Mouse (Mus musculus) kidney, adult 2 months (tissue): ENCODE results near the gene Stat5a. TPM values are rescaled to one million over a fixed set of nuclear protein-coding genes. Genes with fewer than 3 reads are reported as not detected.

Experiments used
- DNase-seq: peaks from one replicate; pipeline ENCODE4 v3.0.0; 2021
- H3K27ac ChIP-seq: fragments of 200-500 bp; 2 replicates; pipeline ENCODE4 v1.5.1; 2012; ENCODE audit warnings: low read depth, low read length, control low read depth, inconsistent platforms; ENCODE audit not compliant: insufficient read depth
- H3K27me3 ChIP-seq: fragments of 200-500 bp; replicated peaks from 2 replicates; pipeline ENCODE4 v1.6.1; 2012; ENCODE audit warnings: mild to moderate bottlenecking, moderate library complexity, low read length, inconsistent platforms; ENCODE audit not compliant: control insufficient read depth, insufficient read depth
- H3K36me3 ChIP-seq: fragments of 200-500 bp; 2 replicates; pipeline ENCODE4 v1.6.1; 2012; ENCODE audit warnings: mild to moderate bottlenecking, moderate library complexity, low read length, inconsistent platforms; ENCODE audit not compliant: control insufficient read depth, insufficient read depth
- H3K4me1 ChIP-seq: fragments of 200-500 bp; 2 replicates; pipeline ENCODE4 v1.6.1; 2011; ENCODE audit warnings: low read length; ENCODE audit not compliant: control insufficient read depth, insufficient read depth
- H3K4me3 ChIP-seq: fragments of 200-500 bp; 2 replicates; pipeline ENCODE4 v1.5.1; 2011; ENCODE audit warnings: mild to moderate bottlenecking, low read depth, low read length, control low read depth; ENCODE audit not compliant: insufficient read depth
- CTCF ChIP-seq: fragments of 200-500 bp; conservative IDR thresholded peaks from 2 replicates; pipeline ENCODE4 v1.5.1; 2011; ENCODE audit warnings: low read depth, mild to moderate bottlenecking, control low read depth, low read length, moderate library complexity, mixed read lengths; ENCODE audit not compliant: insufficient read depth, insufficient read length
- POLR2A ChIP-seq: fragments of 200-500 bp; IDR thresholded peaks from one replicate; pipeline ENCODE4 v1.6.1; 2011; ENCODE audit warnings: low read depth, low read length, control low read depth
- WGBS: fragments of 180-500 bp; shearing (Covaris S2); methylation state at CpG from one replicate; pipeline ENCODE4 v1.1.7; 2018; 5-methylcytosine and 5-hydroxymethylcytosine counted together
- polyA plus RNA-seq: library from polyadenylated mRNA; depleted of rRNA; stranded (reverse); fragments of >200 nt; gene quantifications from 2 replicates; pipeline ENCODE4 v1.2.3, GENCODE M21; 2012

Gene Stat5a
- polyA plus RNA-seq, 1 experiment = 15.8 TPM

DNA sequence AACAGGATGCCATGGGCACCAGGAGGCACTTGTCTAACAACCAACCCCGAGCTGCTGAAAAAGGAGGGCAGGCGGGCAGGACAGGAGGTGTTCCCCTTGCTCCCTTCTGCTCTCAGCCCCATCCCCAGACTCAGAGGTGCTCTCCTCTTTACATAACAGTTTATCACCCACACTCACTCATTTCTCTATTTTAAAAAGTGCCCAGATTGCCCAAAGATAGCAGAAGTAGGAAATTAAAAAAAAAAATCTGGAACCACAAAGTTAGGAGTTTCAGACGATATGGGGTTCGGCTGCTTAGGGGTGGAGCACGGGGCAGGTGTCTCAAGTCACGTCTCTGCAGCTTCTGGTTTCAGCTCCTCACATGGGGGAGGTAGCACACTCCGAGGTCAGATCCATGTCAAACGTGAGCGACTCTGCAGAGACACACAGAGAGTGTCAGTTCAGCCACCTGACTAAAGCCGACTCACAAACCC lies 29.2 kb downstream of the Stat5a start:
- Histone ChIP-seq H3K27ac (no peak overlapping the region), H3K4me3 (no peak overlapping the region), H3K4me1 (no peaks in the 10 kb centered on the region), H3K27me3 (no peaks in the 10 kb centered on the region), H3K36me3 (no peaks in the 10 kb centered on the region; the same call in 1 of the 2 replicates)
- no peak for TF ChIP-seq CTCF
- no peak for TF ChIP-seq POLR2A
- WGBS = 58% methylated on average over 10 of the region's 10 CpGs
- no peak for DNase-seq

DNA sequence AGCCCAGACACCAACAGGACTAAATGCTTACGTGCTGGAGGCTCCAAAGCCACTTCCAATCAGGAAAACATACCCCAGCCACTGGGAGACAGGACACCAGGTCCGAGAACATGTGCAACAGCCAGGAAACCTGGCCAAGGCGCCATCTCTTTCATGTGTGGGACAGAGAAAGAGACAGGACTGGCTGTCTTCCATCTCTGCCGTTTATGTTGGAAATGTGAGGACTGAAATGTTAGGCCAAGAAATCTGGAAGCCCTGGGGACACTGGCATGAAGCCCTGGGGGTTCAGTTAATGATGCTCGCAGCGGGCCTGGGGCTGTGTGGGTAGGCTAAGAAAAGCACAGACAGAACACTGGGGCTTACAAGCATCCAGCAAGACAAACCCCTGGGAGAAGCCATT lies 31.3 kb downstream of the Stat5a start:
- no peak for TF ChIP-seq CTCF
- TF ChIP-seq POLR2A = no peak

DNA sequence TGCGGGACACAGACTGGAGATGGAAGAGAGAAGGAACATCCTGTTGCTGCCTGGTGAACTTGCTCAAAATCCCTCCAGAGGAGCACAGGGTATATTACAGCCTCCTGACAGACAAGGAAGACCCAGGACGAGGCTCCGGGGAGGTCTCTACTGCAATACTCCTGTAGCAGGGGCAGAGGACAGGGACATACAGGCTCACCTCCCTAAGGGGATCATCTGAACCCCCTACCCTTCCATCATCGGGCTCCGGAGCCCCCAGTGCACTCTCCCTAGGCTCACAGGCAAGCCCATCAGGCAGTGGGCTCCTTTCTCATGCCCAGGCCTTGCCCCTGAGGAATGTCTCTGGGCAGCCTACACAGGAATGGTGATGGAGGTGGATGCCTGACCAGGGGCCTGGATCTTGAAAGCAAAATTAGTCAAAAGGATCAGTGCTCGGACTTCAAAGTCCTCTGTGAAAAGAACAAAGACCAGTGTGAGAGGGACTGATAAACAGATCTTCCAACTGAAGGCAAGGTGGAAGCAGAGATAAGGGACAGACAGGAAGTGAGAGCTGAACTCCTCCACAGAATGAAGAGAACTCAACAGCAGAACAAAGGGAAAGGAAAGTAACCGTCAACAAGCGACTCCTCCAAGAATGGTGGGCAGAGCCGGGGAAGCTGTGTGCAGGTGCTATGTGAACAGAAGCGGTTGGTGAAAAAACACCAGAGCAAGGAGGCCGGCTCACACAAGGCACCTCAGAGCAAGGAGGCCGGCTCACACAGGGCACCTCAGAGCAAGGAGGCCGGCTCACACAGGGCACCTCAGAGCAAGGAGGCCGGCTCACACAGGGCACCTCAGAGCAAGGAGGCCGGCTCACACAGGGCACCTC lies 32.3 kb downstream of the Stat5a start:
- no peak overlapping the region for H3K27ac ChIP-seq
- 76% methylated on average over 15 of the region's 15 CpGs for WGBS

More for the DNA sequence above, 31.3 kb downstream of the Stat5a start:
- Histone ChIP-seq H3K4me3 (no peak overlapping the region), H3K4me1 (no peaks in the 10 kb centered on the region; the same call in 1 of the 2 replicates), H3K27me3 (no peaks in the 10 kb centered on the region), H3K27ac (no peak overlapping the region), H3K36me3 (no peaks in the 10 kb centered on the region; the same call in 1 of the 2 replicates)
- 85% methylated on average over 6 of the region's 6 CpGs for WGBS
- no peak for DNase-seq

DNA sequence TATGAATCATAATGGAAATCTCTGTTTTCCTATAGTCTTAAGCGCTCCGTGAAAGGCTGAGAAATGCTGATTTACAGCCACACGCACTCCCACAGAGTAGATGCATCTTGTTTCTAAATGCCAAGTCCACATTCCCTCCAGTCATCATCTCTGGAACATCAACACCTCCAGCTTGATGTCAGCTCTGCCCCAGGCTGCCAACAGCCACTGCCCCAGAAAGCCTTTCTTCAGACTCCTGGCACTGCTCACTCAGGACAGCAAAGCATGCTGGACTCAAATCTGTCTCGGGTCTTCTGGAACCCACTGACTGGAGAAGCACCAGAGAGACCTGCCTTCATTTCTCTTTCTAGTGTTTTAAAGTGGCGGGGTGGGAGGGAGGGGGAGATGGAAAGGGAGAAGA lies 33.3 kb downstream of the Stat5a start:
- no peak for DNase-seq
- TF ChIP-seq CTCF (no peak), POLR2A (no peak)
- no peak overlapping the region for H3K4me3 ChIP-seq
- no peaks in the 10 kb centered on the region for H3K27me3 ChIP-seq
- no peaks in the 10 kb centered on the region; the same call in 1 of the 2 replicates for H3K4me1 ChIP-seq
- WGBS = 85% methylated on average over 5 of the region's 5 CpGs
- H3K36me3 ChIP-seq = no peaks in the 10 kb centered on the region; the same call in 1 of the 2 replicates
- H3K27ac ChIP-seq = no peak overlapping the region

More for the DNA sequence above, 32.3 kb downstream of the Stat5a start:
- Histone ChIP-seq H3K36me3 (no peaks in the 10 kb centered on the region; the same call in 1 of the 2 replicates), H3K4me3 (no peak overlapping the region), H3K27me3 (no peaks in the 10 kb centered on the region), H3K4me1 (no peaks in the 10 kb centered on the region; the same call in 1 of the 2 replicates)
- TF ChIP-seq CTCF (no peak), POLR2A (no peak)
- no peak for DNase-seq

DNA sequence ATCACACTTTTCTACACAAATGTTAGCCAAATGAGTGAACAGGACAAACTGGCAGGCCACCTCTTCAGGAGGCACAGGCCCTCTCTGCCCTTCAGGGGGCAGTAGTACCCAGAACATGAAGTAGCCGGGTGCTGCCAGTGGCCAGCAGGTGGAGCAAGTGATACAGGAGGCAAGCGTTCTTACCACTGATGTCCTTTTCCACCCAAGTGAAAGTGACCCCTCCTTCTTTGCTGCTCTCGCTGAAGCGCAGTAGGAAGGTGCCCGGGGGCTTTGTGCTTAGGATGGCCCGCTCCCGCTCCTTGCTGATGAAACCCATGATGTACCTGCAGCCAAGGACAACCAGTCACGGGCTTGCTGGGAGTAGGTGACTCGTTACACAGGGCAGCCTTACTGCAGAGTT lies 34.3 kb downstream of the Stat5a start:
- H3K36me3 ChIP-seq = no peaks in the 10 kb centered on the region; the same call in 1 of the 2 replicates
- TF ChIP-seq POLR2A (no peak), CTCF (peak; percentile 100)
- H3K27me3 ChIP-seq = no peaks in the 10 kb centered on the region
- no peaks in the 10 kb centered on the region; the same call in 1 of the 2 replicates for H3K4me1 ChIP-seq
- no peak overlapping the region for H3K27ac ChIP-seq
- WGBS = 8% methylated on average over 9 of the region's 9 CpGs
- no peak overlapping the region for H3K4me3 ChIP-seq
- peak; percentile 92 for DNase-seq

DNA sequence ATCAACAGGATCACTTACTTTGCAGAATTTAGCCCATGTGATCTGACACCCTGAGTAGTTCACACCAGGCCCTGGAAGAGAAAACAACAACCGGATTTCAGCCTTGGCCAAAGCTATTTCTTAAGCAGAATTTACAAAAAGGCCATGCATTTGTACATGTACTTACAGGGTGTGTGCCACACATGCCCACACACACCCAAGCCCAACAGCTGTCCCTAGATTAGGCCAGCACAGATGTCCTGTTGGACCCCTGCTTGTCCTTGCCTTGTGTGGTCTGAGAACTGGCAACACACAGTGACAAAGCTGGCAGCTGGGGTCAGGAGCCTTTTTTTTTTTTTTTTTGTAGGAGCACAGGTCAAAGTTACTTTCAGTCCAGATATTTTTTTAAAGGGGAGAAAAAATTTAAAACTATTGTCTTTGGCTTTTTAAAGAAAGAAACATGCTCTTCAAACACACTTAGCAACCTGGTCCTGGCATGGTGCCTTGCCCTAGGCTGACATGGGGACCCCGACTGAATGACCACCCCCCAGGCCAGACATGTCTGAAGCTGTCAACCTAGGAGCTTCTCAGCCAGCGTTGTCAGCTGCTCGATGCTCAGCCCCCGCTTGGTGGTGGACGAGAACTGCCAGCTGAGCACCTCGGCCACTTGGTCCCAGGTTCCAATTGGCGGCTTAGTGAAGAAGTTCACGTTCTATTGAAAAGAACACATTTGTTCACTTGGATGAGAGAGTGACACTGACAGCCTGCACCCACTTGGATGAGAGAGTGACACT lies 35.2 kb downstream of the Stat5a start:
- Histone ChIP-seq H3K36me3 (no peaks in the 10 kb centered on the region; the same call in 1 of the 2 replicates), H3K27me3 (no peaks in the 10 kb centered on the region), H3K27ac (no peak overlapping the region), H3K4me3 (no peak overlapping the region), H3K4me1 (no peaks in the 10 kb centered on the region; the same call in 1 of the 2 replicates)
- DNase-seq = no peak
- 77% methylated on average over 9 of the region's 9 CpGs for WGBS
- TF ChIP-seq CTCF (no peak), POLR2A (no peak)
